Mouse (Mus musculus) cerebellum, adult 8-10 months (tissue): ENCODE measurements around the gene Olfr918.

Experiments used
- DNase-seq: peaks from one replicate; pipeline ENCODE4 v3.0.0; 2022

Olfr918 gene

GRCm38 (mm10) chr9:38674501-38674900 lies at the start of gene Olfr918:
Olfr918 (minus strand) TSS chr9:38674601.
- no peak for DNase-seq

GRCm38 (mm10) chr9:38724044-38724443 lies 49.6 kb upstream of the Olfr918 start:
- no peak for DNase-seq

- no peak for DNase-seq
Measured at GRCm38 (mm10) chr9:38718927-38719441, 44.6 kb upstream of the Olfr918 start.

GRCm38 (mm10) chr9:38718102-38718501 lies 43.7 kb upstream of the Olfr918 start, which contains the start of gene Vwa5a:
Vwa5a (plus strand) TSS chr9:38718268.
- no peak for DNase-seq

- no peak for DNase-seq
Measured at GRCm38 (mm10) chr9:38672887-38673286, 1.5 kb downstream of the Olfr918 start.

GRCm38 (mm10) chr9:38665742-38666141 lies 8.7 kb downstream of the Olfr918 start, which contains the start of gene Olfr917:
Olfr917 (minus strand) TSS chr9:38665842.
- DNase-seq, result no peak

- DNase-seq, result no peak
Measured at GRCm38 (mm10) chr9:38659775-38660174, 14.6 kb downstream of the Olfr918 start, which contains the start of gene Olfr916. Olfr916 (minus strand) TSS chr9:38659875.

GRCm38 (mm10) chr9:38632406-38632805 lies 42.0 kb downstream of the Olfr918 start:
- DNase-seq, result no peak
